Mouse (Mus musculus): ENCODE results near the gene Kctd7.

Kctd7 gene

DNA sequence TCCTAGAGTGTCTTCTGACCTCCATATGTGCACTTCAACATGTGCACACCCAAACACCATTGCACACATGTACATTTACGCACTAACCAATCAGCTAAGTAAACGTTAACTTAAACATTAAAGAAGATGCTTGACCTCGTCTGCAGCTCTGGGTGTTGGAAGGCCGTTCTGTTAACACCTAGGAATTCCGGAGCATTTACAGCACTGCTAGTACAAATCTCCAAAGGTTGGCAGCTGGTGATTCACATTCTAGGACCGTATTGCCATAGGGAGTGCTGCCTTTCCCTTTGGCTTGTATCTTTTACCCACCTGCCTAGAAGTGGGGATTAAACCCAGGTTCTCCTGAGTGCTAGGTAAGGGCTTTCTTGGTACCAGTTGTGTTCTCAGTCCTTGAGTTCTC, 47.2 kb downstream of the Kctd7 start:
- no peak for DNase-seq (ENCODE audit: low spot score in 2 of 2)

GRCm38 (mm10) chr5:130192356-130192944, 47.8 kb downstream of the Kctd7 start:
- DNase-seq (ENCODE audit: low spot score in 2 of 2), result no peak

DNA sequence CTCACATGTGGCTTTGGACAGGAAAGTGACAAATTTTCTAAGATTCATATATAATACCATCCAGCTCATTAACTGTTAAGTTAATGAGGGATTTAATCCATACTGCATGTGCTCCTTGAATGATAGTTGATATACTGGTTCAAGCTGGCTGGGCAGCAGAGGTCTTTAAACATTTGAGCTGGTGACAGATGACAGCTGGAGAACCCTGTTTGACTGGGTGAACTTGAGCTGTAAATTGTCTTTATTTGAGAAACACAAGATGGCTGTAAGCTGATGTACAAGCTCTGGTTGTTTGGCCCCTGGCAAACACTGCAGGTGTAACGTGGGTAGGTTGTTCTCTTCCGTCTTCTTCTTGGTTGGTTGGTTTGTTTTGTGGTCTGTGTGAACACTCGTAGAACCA, 49.1 kb downstream of the Kctd7 start:
- DNase-seq (ENCODE audit: low spot score in 2 of 2), result no peak

- DNase-seq (ENCODE audit: low spot score in 2 of 2), result no peak
These were observed 51.6 kb downstream of the Kctd7 start for GRCm38 (mm10) chr5:130196307-130196706.

GRCm38 (mm10) chr5:130197454-130197853, 52.8 kb downstream of the Kctd7 start:
- no peak for DNase-seq (ENCODE audit: low spot score in 2 of 2)

DNA sequence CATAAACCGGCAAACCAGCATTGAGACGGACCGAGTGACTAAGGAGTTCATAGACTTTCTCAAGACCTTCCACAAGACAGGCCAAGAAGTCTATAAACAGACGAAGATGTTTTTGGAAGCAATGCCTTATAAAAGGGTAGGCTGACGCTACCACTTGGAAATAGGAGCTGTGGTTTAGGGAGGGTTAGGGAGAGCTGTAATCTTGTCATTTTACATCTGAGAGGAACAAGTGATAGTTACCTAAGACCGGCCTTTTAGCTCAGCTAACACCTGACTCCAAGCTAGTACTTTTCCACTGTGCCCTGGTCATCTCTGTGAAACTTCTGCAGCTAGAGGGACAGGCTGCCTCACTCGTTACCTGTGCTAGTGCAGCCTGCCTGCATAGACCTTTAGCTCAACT, 53.3 kb downstream of the Kctd7 start:
- DNase-seq (ENCODE audit: low spot score in 2 of 2), result no peak

GRCm38 (mm10) chr5:130200233-130201029, 55.8 kb downstream of the Kctd7 start:
- DNase-seq (ENCODE audit: low spot score in 2 of 2), result no peak

GRCm38 (mm10) chr5:130203948-130204347, 59.3 kb downstream of the Kctd7 start:
- no peak for DNase-seq (ENCODE audit: low spot score in 2 of 2)

GRCm38 (mm10) chr5:130204560-130204959, 59.9 kb downstream of the Kctd7 start:
- no peak for DNase-seq (ENCODE audit: low spot score in 2 of 2)
